Mouse (Mus musculus) liver, adult 2 months (tissue): ENCODE data around the gene Pilrb2.

Experiments used
- CTCF ChIP-seq: fragments of 200-500 bp; IDR thresholded peaks from 2 replicates; pipeline ENCODE4 v1.5.1; 2011; ENCODE audit warnings: low read depth, low read length, control low read depth
- POLR2A ChIP-seq: fragments of 200-500 bp; IDR thresholded peaks from 2 replicates; pipeline ENCODE4 v1.6.1; 2011; ENCODE audit warnings: low read length, control low read depth; ENCODE audit not compliant: insufficient read depth; ENCODE audit errors: extremely low read depth

- TF ChIP-seq POLR2A = no peak
- no peak for TF ChIP-seq CTCF
Observed at GRCm38 (mm10) chr5:137836611-137837010, 35.0 kb downstream of the Pilrb2 start.
